Mouse (Mus musculus): Measurements from ENCODE around the gene Lmntd1. TPM values are rescaled to one million over a fixed set of nuclear protein-coding genes. Genes with fewer than 3 reads are reported as not detected.

Lmntd1 gene
- total RNA-seq, 2 experiments from 2014 or later, result 0.10 TPM; not detected in 1

DNA sequence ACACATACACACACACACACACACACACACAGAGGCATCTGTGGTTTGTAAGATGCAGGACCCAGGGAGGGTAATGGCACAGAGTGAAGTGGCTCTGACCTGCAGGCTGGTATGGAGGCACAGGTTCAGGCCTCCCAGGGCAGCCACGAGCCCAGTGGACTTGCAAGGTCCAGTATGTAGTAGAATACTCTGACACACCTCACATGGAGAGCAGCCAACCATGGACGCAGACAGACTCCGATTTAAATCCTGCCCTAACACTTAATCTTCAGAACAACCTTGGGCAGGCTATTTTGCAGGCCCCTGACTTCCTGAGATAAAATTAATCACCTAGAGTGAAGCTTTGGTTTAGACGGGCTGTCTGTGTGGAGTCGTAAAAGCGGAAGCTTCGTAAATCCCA is 20.1 kb downstream of the Lmntd1 start:
- intact Hi-C loops (cut with DNase I), result no loop called here
- H3K27ac ChIP-seq, result no peak overlapping the region
- DNase-seq, result no peak
- no peak for TF ChIP-seq CTCF (IDR thresholded peaks at IDR 0.05)
- H3K4me3 ChIP-seq, result no peak overlapping the region

DNA sequence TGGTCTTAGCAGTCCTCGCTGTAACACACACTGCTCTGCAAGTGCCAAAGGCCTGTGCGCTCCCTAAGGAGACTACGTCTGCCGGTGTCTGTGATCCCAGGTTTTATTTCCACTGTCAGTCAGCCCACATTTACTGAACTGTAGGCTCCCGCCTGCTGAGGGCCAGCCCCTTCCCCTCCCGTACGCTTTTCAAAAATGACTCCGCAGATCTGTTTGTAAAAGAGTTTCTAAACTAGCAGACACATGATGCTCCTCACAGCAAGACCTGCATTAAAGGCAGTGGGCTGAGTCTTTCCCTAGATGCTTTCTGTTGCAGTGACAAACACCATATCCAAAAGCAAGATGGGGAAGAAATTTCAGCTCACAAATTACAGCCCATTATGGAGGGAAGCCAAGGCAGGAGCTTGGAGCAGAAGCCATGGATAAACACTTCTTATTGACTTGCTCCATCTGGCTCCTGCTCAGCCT is 21.6 kb downstream of the Lmntd1 start:
- no peak for DNase-seq
- H3K4me3 ChIP-seq, result no peak overlapping the region
- intact Hi-C loops (cut with DNase I), result no loop called here
- no peak overlapping the region for H3K27ac ChIP-seq
- no peak for TF ChIP-seq CTCF (IDR thresholded peaks at IDR 0.05)

DNA sequence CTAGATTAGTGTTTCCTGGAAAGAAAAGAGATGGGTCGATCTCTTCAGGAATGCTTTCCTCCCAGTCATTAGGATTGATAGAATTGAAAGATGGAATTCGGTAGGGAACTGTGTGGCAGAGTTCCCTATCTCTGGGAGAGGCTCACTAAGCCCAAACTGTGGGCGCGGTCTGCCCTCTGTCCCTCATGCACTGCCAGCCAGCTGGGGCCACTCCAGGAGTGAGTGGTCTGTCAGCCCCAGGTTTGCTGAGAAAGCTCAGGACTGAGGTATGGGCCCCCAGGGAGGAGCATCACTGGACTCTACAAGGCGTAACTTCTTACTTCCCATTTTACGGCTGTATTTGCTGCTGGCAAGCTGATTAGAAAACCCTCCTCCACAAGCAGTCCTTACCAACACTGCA is 22.1 kb downstream of the Lmntd1 start:
- DNase-seq, result no peak
- no peak overlapping the region for H3K4me3 ChIP-seq
- H3K27ac ChIP-seq, result no peak overlapping the region
- no peak for TF ChIP-seq CTCF (IDR thresholded peaks at IDR 0.05)
- intact Hi-C loops (cut with DNase I), result no loop called here

- DNase-seq, result no peak
- intact Hi-C loops (cut with DNase I), result no loop called here
- Histone ChIP-seq H3K4me3 (no peak overlapping the region), H3K27ac (no peak overlapping the region)
- TF ChIP-seq CTCF (IDR thresholded peaks at IDR 0.05), result no peak
These were observed 22.5 kb downstream of the Lmntd1 start for GRCm38 (mm10) chr6:145591578-145591977.

GRCm38 (mm10) chr6:145590501-145591293 is 23.4 kb downstream of the Lmntd1 start:
- TF ChIP-seq CTCF (IDR thresholded peaks at IDR 0.05), result no peak
- no peak overlapping the region for H3K4me3 ChIP-seq
- no peak overlapping the region for H3K27ac ChIP-seq
- intact Hi-C loops (cut with DNase I), result no loop called here
- no peak for DNase-seq

GRCm38 (mm10) chr6:145585052-145585973 is 28.8 kb downstream of the Lmntd1 start:
- H3K4me3 ChIP-seq, result no peak overlapping the region
- no peak overlapping the region for H3K27ac ChIP-seq
- intact Hi-C loops (cut with DNase I), result no loop called here
- TF ChIP-seq CTCF (IDR thresholded peaks at IDR 0.05), result no peak
- no peak for DNase-seq

GRCm38 (mm10) chr6:145581366-145582170 is 32.6 kb downstream of the Lmntd1 start:
- DNase-seq, result no peak
- TF ChIP-seq CTCF (IDR thresholded peaks at IDR 0.05), result no peak
- intact Hi-C loops (cut with DNase I), result no loop called here
- Histone ChIP-seq H3K4me3 (no peak overlapping the region), H3K27ac (no peak overlapping the region)

GRCm38 (mm10) chr6:145579761-145580160 is 34.4 kb downstream of the Lmntd1 start:
- TF ChIP-seq CTCF (IDR thresholded peaks at IDR 0.05), result no peak
- DNase-seq, result no peak
- intact Hi-C loops (cut with DNase I), result no loop called here
- H3K27ac ChIP-seq, result no peak overlapping the region
- H3K4me3 ChIP-seq, result no peak overlapping the region

DNA sequence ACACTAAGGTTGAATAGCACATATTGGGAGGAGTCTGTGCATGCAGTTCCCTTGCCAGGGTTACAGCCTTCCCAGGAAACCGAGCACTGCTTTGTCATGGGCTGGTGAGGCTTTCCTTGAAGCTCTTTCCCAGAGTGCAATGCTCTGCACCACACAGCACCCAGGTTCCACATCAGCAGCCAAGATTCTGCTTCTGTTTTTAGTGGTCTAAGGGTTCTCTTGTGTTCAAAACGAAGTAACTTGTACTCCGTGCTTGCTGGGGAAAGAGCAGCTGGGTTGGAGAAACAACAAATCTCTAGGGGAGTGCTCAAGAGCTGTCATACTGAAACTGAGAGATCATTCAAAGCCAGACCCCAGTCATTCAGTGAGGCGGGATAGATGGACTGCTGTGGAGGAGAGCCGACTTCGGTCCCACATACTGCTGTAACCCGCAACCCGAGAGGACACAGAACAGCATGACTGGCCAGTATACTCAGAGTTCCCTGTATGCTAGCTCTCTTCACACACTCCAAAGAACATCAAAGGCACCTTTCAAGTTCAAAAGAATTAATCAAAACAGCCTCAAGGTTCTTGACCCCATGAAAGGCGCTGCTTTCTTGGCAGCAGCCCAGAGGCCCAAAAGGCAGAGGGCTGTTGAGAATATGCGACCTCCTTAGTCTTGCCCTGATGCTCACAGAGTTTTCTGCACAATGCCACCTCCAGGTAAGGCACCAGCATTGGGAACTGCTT is 35.5 kb downstream of the Lmntd1 start:
- DNase-seq, result no peak
- no peak overlapping the region for H3K4me3 ChIP-seq
- intact Hi-C loops (cut with DNase I), result no loop called here
- no peak for TF ChIP-seq CTCF (IDR thresholded peaks at IDR 0.05)
- no peak overlapping the region for H3K27ac ChIP-seq

DNA sequence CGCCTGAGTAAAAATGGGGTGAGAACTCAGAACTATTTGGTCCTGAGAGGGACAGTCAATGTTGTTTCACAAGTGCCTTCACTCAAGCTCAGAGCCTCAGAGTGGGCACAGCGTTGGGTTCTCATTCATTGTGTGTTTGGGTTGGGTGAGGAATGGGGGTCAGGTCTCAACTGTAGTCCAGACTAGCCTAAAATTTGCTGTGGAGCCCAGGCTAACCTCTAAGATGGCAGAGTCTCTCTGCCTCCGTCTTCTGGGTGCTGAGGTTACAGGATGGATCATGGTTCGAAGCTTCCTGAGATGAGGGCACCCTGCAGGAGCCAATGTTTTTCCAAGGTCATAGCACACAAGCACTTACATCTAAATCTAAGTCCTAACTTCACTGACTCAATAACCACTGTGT is 37.4 kb downstream of the Lmntd1 start:
- Histone ChIP-seq H3K4me3 (no peak overlapping the region), H3K27ac (no peak overlapping the region)
- intact Hi-C loops (cut with DNase I), result no loop called here
- DNase-seq, result no peak
- TF ChIP-seq CTCF (IDR thresholded peaks at IDR 0.05), result no peak

GRCm38 (mm10) chr6:145573250-145574013 is 40.7 kb downstream of the Lmntd1 start:
- no peak overlapping the region for H3K4me3 ChIP-seq
- TF ChIP-seq CTCF (IDR thresholded peaks at IDR 0.05), result no peak
- no peak for DNase-seq
- H3K27ac ChIP-seq, result no peak overlapping the region
- intact Hi-C loops (cut with DNase I), result no loop called here
